Mouse (Mus musculus) Muller cell, postnatal 12 days (primary cell): ENCODE measurements around the gene Gm21119.
"Not testable (repeated sequence)": the region's sequence is repeated elsewhere in the genome, so short reads cannot be mapped to it uniquely, and the experiment has no call there.

Experiments
- DNase-seq: peaks from one replicate; pipeline ENCODE4 v3.0.0-alpha.2; 2015; ENCODE audit errors: inconsistent ontology term

Gene Gm21119

GRCm38 (mm10) chr8:20614619-20615018 is at the start of gene Gm21119:
Gene Gm21119 (plus strand): TSS chr8:20614919.
- not testable (repeated sequence) for DNase-seq

GRCm38 (mm10) chr8:20566753-20567152 is 48.0 kb upstream of the Gm21119 start:
- DNase-seq = not testable (repeated sequence)

- DNase-seq = not testable (repeated sequence)
Observed at GRCm38 (mm10) chr8:20581081-20581480, 33.6 kb upstream of the Gm21119 start.

GRCm38 (mm10) chr8:20582772-20583171 is 31.9 kb upstream of the Gm21119 start:
- DNase-seq = not testable (repeated sequence)

- not testable (repeated sequence) for DNase-seq
Observed at GRCm38 (mm10) chr8:20588268-20589177, 26.2 kb upstream of the Gm21119 start.

GRCm38 (mm10) chr8:20589178-20589539 is 25.6 kb upstream of the Gm21119 start:
- DNase-seq = not testable (repeated sequence)

- DNase-seq = not testable (repeated sequence)
Observed at GRCm38 (mm10) chr8:20590117-20590997, 24.4 kb upstream of the Gm21119 start.

- not testable (repeated sequence) for DNase-seq
Observed at GRCm38 (mm10) chr8:20591002-20591401, 23.7 kb upstream of the Gm21119 start.

GRCm38 (mm10) chr8:20592732-20593272 is 21.9 kb upstream of the Gm21119 start:
- DNase-seq = not testable (repeated sequence)

GRCm38 (mm10) chr8:20593841-20594240 is 20.9 kb upstream of the Gm21119 start:
- not testable (repeated sequence) for DNase-seq

GRCm38 (mm10) chr8:20596081-20596841 is 18.5 kb upstream of the Gm21119 start:
- DNase-seq = not testable (repeated sequence)

GRCm38 (mm10) chr8:20596842-20597708 is 17.6 kb upstream of the Gm21119 start:
- DNase-seq = not testable (repeated sequence)

- DNase-seq = not testable (repeated sequence)
Observed at GRCm38 (mm10) chr8:20598300-20599170, 16.2 kb upstream of the Gm21119 start.

GRCm38 (mm10) chr8:20599350-20599749 is 15.4 kb upstream of the Gm21119 start:
- DNase-seq = not testable (repeated sequence)

GRCm38 (mm10) chr8:20610856-20611255 is 3.9 kb upstream of the Gm21119 start:
- DNase-seq = not testable (repeated sequence)

GRCm38 (mm10) chr8:20612721-20613120 is 2.0 kb upstream of the Gm21119 start:
- not testable (repeated sequence) for DNase-seq

GRCm38 (mm10) chr8:20630766-20631165 is 16.0 kb downstream of the Gm21119 start:
- DNase-seq = not testable (repeated sequence)

- not testable (repeated sequence) for DNase-seq
Observed at GRCm38 (mm10) chr8:20637931-20638330, 23.2 kb downstream of the Gm21119 start.

- not testable (repeated sequence) for DNase-seq
Observed at GRCm38 (mm10) chr8:20643536-20643935, 28.8 kb downstream of the Gm21119 start.
